Mouse (Mus musculus) thymus, adult 2 months (tissue): ENCODE data around the gene Gprc5b.

Experiments used
- CTCF ChIP-seq: fragments of 200-500 bp; IDR thresholded peaks from 2 replicates; pipeline ENCODE4 v1.5.1; 2012; ENCODE audit warnings: mild to moderate bottlenecking, control low read depth, low read length, moderate library complexity, borderline replicate concordance; ENCODE audit not compliant: control insufficient read depth, poor library complexity, insufficient read depth; ENCODE audit errors: extremely low read depth
- POLR2A ChIP-seq: fragments of 200-500 bp; IDR thresholded peaks from 2 replicates; pipeline ENCODE4 v1.6.1; 2012; ENCODE audit warnings: mild to moderate bottlenecking, low read length, control low read depth, moderate library complexity; ENCODE audit not compliant: control insufficient read depth, poor library complexity, insufficient read depth; ENCODE audit errors: extremely low read depth

- no peak for TF ChIP-seq POLR2A
- TF ChIP-seq CTCF = no peak
Observed at GRCm38 (mm10) chr7:119037581-119037980, 42.6 kb upstream of the Gprc5b start.
